In genomic region chr7:45637710-45638109, GRCm38 (mm10) we compare ENCODE assay signal across 13 mouse cellular contexts. TPM values are rescaled to one million over a fixed set of nuclear protein-coding genes. Genes with fewer than 3 reads are reported as not detected.
DNase-seq lines count a peak whose midpoint lies in the region; ATAC-seq lines count a peak whose summit lies in the region.
"Had no signal": no experiment of that assay in that cellular context is flagged by ENCODE, and none has a peak within 500 bp of the region (broad histone marks: within the 10 kb centered on the region; RNA-seq: fewer than 3 reads in every experiment).

No protein-coding gene starts in this region.

- ATAC-seq in forebrain, embryonic 11.5 days (replicated peaks; ENCODE audit: low FRiP score): no peak
- ATAC-seq in forebrain, embryonic 14.5 days: no peak
- ATAC-seq in liver, embryonic 13.5 days (ENCODE audit: low read depth): no peak
- no peak for ATAC-seq in liver, embryonic 11.5 days (replicated peaks; ENCODE audit: low FRiP score)
- ATAC-seq in forebrain, embryonic 15.5 days (replicated peaks): no peak
- ATAC-seq in neural tube, embryonic 13.5 days (ENCODE audit: low read depth): no peak
- ATAC-seq in frontal cortex, adult (ENCODE audit: low TSS enrichment): no peak

- H3K27ac ChIP-seq in forebrain, embryonic 11.5 days (ENCODE audit: low read depth, low read length): no peak overlapping the region
- H3K27ac ChIP-seq in forebrain, embryonic 14.5 days (ENCODE audit: low read depth, low read length): no peak overlapping the region
- no peak overlapping the region for H3K27ac ChIP-seq in liver, embryonic 13.5 days
- H3K27ac ChIP-seq in liver, embryonic 11.5 days (ENCODE audit: low read depth, low read length): no peak overlapping the region
- H3K27ac ChIP-seq in forebrain, embryonic 15.5 days (replicated peaks): no peak overlapping the region
- no peak overlapping the region for H3K27ac ChIP-seq in neural tube, embryonic 13.5 days (replicated peaks)

- H3K4me2 ChIP-seq in forebrain, embryonic 11.5 days (ENCODE audit: low read depth, low read length, severe bottlenecking): peak overlapping the region; percentile 53; the same call in 1 of the 2 replicates
- H3K4me2 ChIP-seq in forebrain, embryonic 14.5 days (ENCODE audit: low read length): no peak overlapping the region; the same call in 1 of the 2 replicates
- peak overlapping the region; percentile 28; the same call in 1 of the 2 replicates for H3K4me2 ChIP-seq in liver, embryonic 13.5 days
- no peak overlapping the region for H3K4me2 ChIP-seq in liver, embryonic 11.5 days
- H3K4me2 ChIP-seq in forebrain, embryonic 15.5 days (replicated peaks): no peak overlapping the region
- H3K4me2 ChIP-seq in neural tube, embryonic 13.5 days: peak overlapping the region; percentile 59; the same call in 1 of the 2 replicates

- no peak overlapping the region for H3K4me3 ChIP-seq in forebrain, embryonic 11.5 days (ENCODE audit: low read depth, low read length)
- H3K4me3 ChIP-seq in forebrain, embryonic 14.5 days (ENCODE audit: low read depth, low read length): no peak overlapping the region
- H3K4me3 ChIP-seq in liver, embryonic 13.5 days (replicated peaks): no peak overlapping the region
- no peak overlapping the region for H3K4me3 ChIP-seq in liver, embryonic 11.5 days (ENCODE audit: low read depth, low read length)
- peak overlapping the region; percentile 35; the same call in 1 of the 2 replicates for H3K4me3 ChIP-seq in forebrain, embryonic 15.5 days
- H3K4me3 ChIP-seq in neural tube, embryonic 13.5 days: no peak overlapping the region

- H3K4me1 ChIP-seq in forebrain, embryonic 11.5 days (replicated peaks; ENCODE audit: control insufficient read depth, insufficient read depth, low read length): peaks cover 6% of the 10 kb centered on the region
- peaks cover 6% of the 10 kb centered on the region for H3K4me1 ChIP-seq in forebrain, embryonic 14.5 days (ENCODE audit: control insufficient read depth, insufficient read depth, low read length)
- H3K4me1 ChIP-seq in liver, embryonic 13.5 days (replicated peaks): peaks cover 14% of the 10 kb centered on the region
- peaks cover 4% of the 10 kb centered on the region; the same call in 1 of the 2 replicates for H3K4me1 ChIP-seq in liver, embryonic 11.5 days (replicated peaks; ENCODE audit: control insufficient read depth, insufficient read depth, low read length)
- peaks cover 19% of the 10 kb centered on the region for H3K4me1 ChIP-seq in forebrain, embryonic 15.5 days
- peaks cover 32% of the 10 kb centered on the region for H3K4me1 ChIP-seq in neural tube, embryonic 13.5 days (replicated peaks)

- H3K27me3 ChIP-seq in forebrain, embryonic 11.5 days (ENCODE audit: control insufficient read depth, insufficient read depth, low read length): no peaks in the 10 kb centered on the region
- H3K27me3 ChIP-seq in forebrain, embryonic 14.5 days (replicated peaks; ENCODE audit: control insufficient read depth, insufficient read depth, low read length): no peaks in the 10 kb centered on the region
- H3K27me3 ChIP-seq in liver, embryonic 13.5 days: peaks cover 5% of the 10 kb centered on the region; the same call in 1 of the 2 replicates
- H3K27me3 ChIP-seq in liver, embryonic 11.5 days (replicated peaks; ENCODE audit: control insufficient read depth, insufficient read depth, low read length): no peaks in the 10 kb centered on the region; the same call in 1 of the 2 replicates
- H3K27me3 ChIP-seq in forebrain, embryonic 15.5 days: no peaks in the 10 kb centered on the region
- peaks cover 7% of the 10 kb centered on the region; the same call in 1 of the 2 replicates for H3K27me3 ChIP-seq in neural tube, embryonic 13.5 days

- no peaks in the 10 kb centered on the region for H3K36me3 ChIP-seq in forebrain, embryonic 11.5 days (ENCODE audit: control insufficient read depth, insufficient read depth, low read length)
- H3K36me3 ChIP-seq in forebrain, embryonic 14.5 days (ENCODE audit: control insufficient read depth, insufficient read depth, low read length): no peaks in the 10 kb centered on the region; the same call in 1 of the 2 replicates
- no peaks in the 10 kb centered on the region for H3K36me3 ChIP-seq in liver, embryonic 13.5 days
- peaks cover 6% of the 10 kb centered on the region; the same call in 1 of the 2 replicates for H3K36me3 ChIP-seq in liver, embryonic 11.5 days (ENCODE audit: control insufficient read depth, insufficient read depth, low read length)
- H3K36me3 ChIP-seq in forebrain, embryonic 15.5 days: peaks cover 8% of the 10 kb centered on the region; the same call in 1 of the 2 replicates
- H3K36me3 ChIP-seq in neural tube, embryonic 13.5 days: peaks cover 9% of the 10 kb centered on the region

- no peak overlapping the region for H3K9ac ChIP-seq in forebrain, embryonic 11.5 days (ENCODE audit: low read length)
- H3K9ac ChIP-seq in forebrain, embryonic 14.5 days (ENCODE audit: low read length): no peak overlapping the region
- no peak overlapping the region for H3K9ac ChIP-seq in liver, embryonic 13.5 days
- H3K9ac ChIP-seq in liver, embryonic 11.5 days (ENCODE audit: low read depth, low read length): no peak overlapping the region
- peak overlapping the region; percentile 23; the same call in 1 of the 2 replicates for H3K9ac ChIP-seq in forebrain, embryonic 15.5 days (replicated peaks)
- H3K9ac ChIP-seq in neural tube, embryonic 13.5 days: no peak overlapping the region

- no peaks in the 10 kb centered on the region; the same call in 1 of the 2 replicates for H3K9me3 ChIP-seq in forebrain, embryonic 11.5 days (ENCODE audit: control insufficient read depth, low read length)
- H3K9me3 ChIP-seq in forebrain, embryonic 14.5 days (replicated peaks; ENCODE audit: control insufficient read depth, low read length): no peaks in the 10 kb centered on the region
- no peaks in the 10 kb centered on the region for H3K9me3 ChIP-seq in liver, embryonic 13.5 days (replicated peaks)
- no peaks in the 10 kb centered on the region for H3K9me3 ChIP-seq in liver, embryonic 11.5 days (ENCODE audit: control insufficient read depth, low read length)
- H3K9me3 ChIP-seq in forebrain, embryonic 15.5 days: no peaks in the 10 kb centered on the region
- no peaks in the 10 kb centered on the region for H3K9me3 ChIP-seq in neural tube, embryonic 13.5 days

- WGBS in forebrain, embryonic 11.5 days: 95% methylated on average over 6 of the region's 6 CpGs
- WGBS in forebrain, embryonic 14.5 days: 94% methylated on average over 6 of the region's 6 CpGs
- WGBS in liver, embryonic 13.5 days (ENCODE audit: insufficient replicate concordance): 74% methylated on average over 6 of the region's 6 CpGs
- WGBS in liver, embryonic 11.5 days: 88% methylated on average over 6 of the region's 6 CpGs
- WGBS in forebrain, embryonic 15.5 days: 96% methylated on average over 6 of the region's 6 CpGs
- WGBS in neural tube, embryonic 13.5 days: 94% methylated on average over 6 of the region's 6 CpGs

- DNase-seq in forebrain, embryonic 11.5 days (ENCODE audit: low spot score): no peak
- DNase-seq in forebrain, embryonic 14.5 days (ENCODE audit: low spot score): no peak
- no peak for DNase-seq in liver, embryonic 13.5 days
- no peak for DNase-seq in liver, embryonic 11.5 days (ENCODE audit: low spot score)
- DNase-seq in testis, postnatal 14 days (ENCODE audit: low spot score): no peak
- DNase-seq: adrenal gland, adult 2 months; heart, postnatal 10 days; kidney, postnatal 14 days; lung, adult 18-20 months; thymus, postnatal 36 days had no signal

RNA-seq across cellular contexts. Expression of gene Mamstr, which starts 2.1 kb away (rescaled TPM):
- 1.7 and 3.3 TPM in 2 replicates for polyA plus RNA-seq in forebrain, embryonic 11.5 days (2014; fragmentation: Nextera tagmentation; extraction: Ambion mirVana)
- polyA plus RNA-seq in forebrain, embryonic 14.5 days (2014; fragmentation: Nextera tagmentation; extraction: Ambion mirVana): 1.3 and 1.9 TPM in 2 replicates
- polyA plus RNA-seq in liver, embryonic 13.5 days (2015; fragmentation: Nextera tagmentation; extraction: Ambion mirVana): 0.46 and 0.51 TPM in 2 replicates
- 0.69 and 0.73 TPM in 2 replicates for polyA plus RNA-seq in liver, embryonic 11.5 days (2014; fragmentation: Nextera tagmentation; extraction: Ambion mirVana)
- 2.5 and 2.7 TPM in 2 replicates for polyA plus RNA-seq in forebrain, embryonic 15.5 days (2015; fragmentation: Nextera tagmentation; extraction: Ambion mirVana)
- 3.1 and 3.4 TPM in 2 replicates for polyA plus RNA-seq in neural tube, embryonic 13.5 days (2015; fragmentation: Nextera tagmentation; extraction: Ambion mirVana)

RNA-seq across cellular contexts. Expression of gene Rasip1, which starts 10.4 kb away (rescaled TPM):
- polyA plus RNA-seq in forebrain, embryonic 11.5 days (2014; fragmentation: Nextera tagmentation; extraction: Ambion mirVana): 6.5 and 7.3 TPM in 2 replicates
- polyA plus RNA-seq in forebrain, embryonic 14.5 days (2014; fragmentation: Nextera tagmentation; extraction: Ambion mirVana): 7.3 and 9.7 TPM in 2 replicates
- polyA plus RNA-seq in liver, embryonic 13.5 days (2015; fragmentation: Nextera tagmentation; extraction: Ambion mirVana): 2.4 and 2.5 TPM in 2 replicates
- 8.0 and 9.3 TPM in 2 replicates for polyA plus RNA-seq in liver, embryonic 11.5 days (2014; fragmentation: Nextera tagmentation; extraction: Ambion mirVana)
- 15.5 and 16.6 TPM in 2 replicates for polyA plus RNA-seq in forebrain, embryonic 15.5 days (2015; fragmentation: Nextera tagmentation; extraction: Ambion mirVana)
- 13.1 TPM in 2 replicates for polyA plus RNA-seq in neural tube, embryonic 13.5 days (2015; fragmentation: Nextera tagmentation; extraction: Ambion mirVana)

RNA-seq across cellular contexts. Expression of gene Izumo1, which starts 16.1 kb away (rescaled TPM):
- polyA plus RNA-seq in forebrain, embryonic 11.5 days (2014; fragmentation: Nextera tagmentation; extraction: Ambion mirVana): not detected in 2 replicates
- polyA plus RNA-seq in forebrain, embryonic 14.5 days (2014; fragmentation: Nextera tagmentation; extraction: Ambion mirVana): not detected in 2 replicates
- polyA plus RNA-seq in liver, embryonic 13.5 days (2015; fragmentation: Nextera tagmentation; extraction: Ambion mirVana): 0.10 TPM in 1 of 2 replicates, not detected in the other
- polyA plus RNA-seq in liver, embryonic 11.5 days (2014; fragmentation: Nextera tagmentation; extraction: Ambion mirVana): 0.21 and 0.22 TPM in 2 replicates
- 0.17 TPM in 1 of 2 replicates, not detected in the other for polyA plus RNA-seq in forebrain, embryonic 15.5 days (2015; fragmentation: Nextera tagmentation; extraction: Ambion mirVana)
- polyA plus RNA-seq in neural tube, embryonic 13.5 days (2015; fragmentation: Nextera tagmentation; extraction: Ambion mirVana): 0.10 TPM in 1 of 2 replicates, not detected in the other

RNA-seq across cellular contexts. Expression of gene Fut1, which starts 20.6 kb away (rescaled TPM):
- polyA plus RNA-seq in forebrain, embryonic 11.5 days (2014; fragmentation: Nextera tagmentation; extraction: Ambion mirVana): not detected in 2 replicates
- not detected in 2 replicates for polyA plus RNA-seq in forebrain, embryonic 14.5 days (2014; fragmentation: Nextera tagmentation; extraction: Ambion mirVana)
- not detected in 2 replicates for polyA plus RNA-seq in liver, embryonic 13.5 days (2015; fragmentation: Nextera tagmentation; extraction: Ambion mirVana)
- not detected in 2 replicates for polyA plus RNA-seq in liver, embryonic 11.5 days (2014; fragmentation: Nextera tagmentation; extraction: Ambion mirVana)
- polyA plus RNA-seq in forebrain, embryonic 15.5 days (2015; fragmentation: Nextera tagmentation; extraction: Ambion mirVana): not detected in 2 replicates
- not detected in 2 replicates for polyA plus RNA-seq in neural tube, embryonic 13.5 days (2015; fragmentation: Nextera tagmentation; extraction: Ambion mirVana)
- polyA plus RNA-seq: adrenal gland, adult 2 months had no signal

RNA-seq across cellular contexts. Expression of gene Fgf21, which starts 22.4 kb away (rescaled TPM):
- polyA plus RNA-seq in forebrain, embryonic 11.5 days (2014; fragmentation: Nextera tagmentation; extraction: Ambion mirVana): not detected in 2 replicates
- polyA plus RNA-seq in forebrain, embryonic 14.5 days (2014; fragmentation: Nextera tagmentation; extraction: Ambion mirVana): not detected in 2 replicates
- polyA plus RNA-seq in liver, embryonic 13.5 days (2015; fragmentation: Nextera tagmentation; extraction: Ambion mirVana): not detected in 2 replicates
- 0.23 TPM in 1 of 2 replicates, not detected in the other for polyA plus RNA-seq in liver, embryonic 11.5 days (2014; fragmentation: Nextera tagmentation; extraction: Ambion mirVana)
- not detected in 2 replicates for polyA plus RNA-seq in forebrain, embryonic 15.5 days (2015; fragmentation: Nextera tagmentation; extraction: Ambion mirVana)
- not detected in 2 replicates for polyA plus RNA-seq in neural tube, embryonic 13.5 days (2015; fragmentation: Nextera tagmentation; extraction: Ambion mirVana)

Comparison
In these comparisons a context has a peak if more than half of its experiments do, and no peak if none do; other contexts are left out.
1. H3K4me2 ChIP-seq: peak in forebrain, embryonic 11.5 days (single experiment), liver, embryonic 13.5 days (single experiment) and neural tube, embryonic 13.5 days (single experiment); none in forebrain, embryonic 14.5 days (single experiment), liver, embryonic 11.5 days (single experiment) and forebrain, embryonic 15.5 days (single experiment).